Mouse (Mus musculus) bone marrow macrophage, adult 2 months (primary cell): ENCODE data around the gene Zim1.

Source experiments
- CTCF ChIP-seq: IDR thresholded peaks from 2 replicates; pipeline ENCODE4 v1.5.1; 2012; ENCODE audit warnings: low read depth, mild to moderate bottlenecking, low read length, moderate library complexity
- POLR2A ChIP-seq: IDR thresholded peaks from 2 replicates; pipeline ENCODE4 v1.6.1; 2012; ENCODE audit warnings: mild to moderate bottlenecking, low read depth, low read length, borderline replicate concordance

- TF ChIP-seq POLR2A (no peak), CTCF (no peak)
Observed at GRCm38 (mm10) chr7:6663430-6663829, 32.8 kb downstream of the Zim1 start.
